Mouse (Mus musculus) neural tube, embryonic 11.5 days (tissue): ENCODE measurements around the gene H2afv. TPM values are rescaled to one million over a fixed set of nuclear protein-coding genes. Genes with fewer than 3 reads are reported as not detected.
A peak's percentile ranks its signal among the peaks of the same experiment; 100 is the strongest.
"Not testable (repeated sequence)": the region's sequence is repeated elsewhere in the genome, so short reads cannot be mapped to it uniquely, and the experiment has no call there.

Experiments used
- ATAC-seq: fragments of 200-750 bp; cut with Nextera tagmentation; 2 replicates; pipeline ENCODE4 v1.8.0; 2017; ENCODE audit warnings: moderate number of reproducible peaks, mild to moderate bottlenecking, moderate TSS enrichment, moderate library complexity; ENCODE audit not compliant: insufficient read depth, low FRiP score, low TSS enrichment
- DNase-seq: peaks from one replicate; pipeline ENCODE4 v3.0.0-alpha.2; 2015; ENCODE audit warnings: low spot score
- H3K27ac ChIP-seq: fragments of 300-500 bp; sonication (generic); 2 replicates; pipeline ENCODE4 v1.5.1; 2014; ENCODE audit warnings: low read depth, mild to moderate bottlenecking, low read length
- H3K27me3 ChIP-seq: fragments of 300-500 bp; sonication (generic); 2 replicates; pipeline ENCODE4 v1.6.1; 2014; ENCODE audit warnings: mild to moderate bottlenecking, low read length, mixed read lengths; ENCODE audit not compliant: control insufficient read depth, insufficient read depth
- H3K36me3 ChIP-seq: fragments of 300-500 bp; sonication (generic); 2 replicates; pipeline ENCODE4 v1.6.1; 2014; ENCODE audit warnings: mild to moderate bottlenecking, low read length, moderate library complexity, mixed read lengths; ENCODE audit not compliant: control insufficient read depth, insufficient read depth
- H3K4me1 ChIP-seq: fragments of 300-500 bp; sonication (generic); 2 replicates; pipeline ENCODE4 v1.6.1; 2014; ENCODE audit warnings: low read length, mixed read lengths; ENCODE audit not compliant: control insufficient read depth, insufficient read depth
- H3K4me2 ChIP-seq: fragments of 300-500 bp; sonication (generic); 2 replicates; pipeline ENCODE4 v1.6.1; 2014; ENCODE audit warnings: low read depth, mild to moderate bottlenecking, moderate library complexity
- H3K4me3 ChIP-seq: fragments of 300-500 bp; sonication (generic); 2 replicates; pipeline ENCODE4 v1.5.1; 2014; ENCODE audit warnings: low read depth, low read length
- H3K9ac ChIP-seq: fragments of 300-500 bp; sonication (generic); 2 replicates; pipeline ENCODE4 v1.6.1; 2014; ENCODE audit warnings: mild to moderate bottlenecking, low read length
- H3K9me3 ChIP-seq: fragments of 300-500 bp; sonication (generic); 2 replicates; pipeline ENCODE4 v1.6.1; 2016; ENCODE audit warnings: low read length; ENCODE audit not compliant: control insufficient read depth
- WGBS: fragments of 180-500 bp; shearing (Covaris S2); extraction: QIAGEN DNeasy Blood & Tissue Kit; methylation state at CpG from one replicate; pipeline ENCODE4 v1.1.7; 2014; 5-methylcytosine and 5-hydroxymethylcytosine counted together
- polyA plus RNA-seq: library from polyadenylated mRNA; unstranded; fragments of >200 nt; fragmentation: Nextera tagmentation; extraction: Ambion mirVana; gene quantifications from 2 replicates; pipeline ENCODE4 v1.2.1, GENCODE M21; 2014

Gene H2afv
- polyA plus RNA-seq, 1 experiment from 2014 or later = 762 TPM

GRCm38 (mm10) chr11:6474381-6474780, 30.1 kb upstream of the H2afv start:
- Histone ChIP-seq H3K4me3 (peak overlapping the region; percentile 98), H3K36me3 (no peaks in the 10 kb centered on the region), H3K9ac (peak overlapping the region; percentile 95), H3K27me3 (no peaks in the 10 kb centered on the region), H3K4me2 (peak overlapping the region; percentile 79), H3K4me1 (peaks cover 21% of the 10 kb centered on the region), H3K27ac (peak overlapping the region; percentile 94), H3K9me3 (no peaks in the 10 kb centered on the region)
- ATAC-seq (no peak), DNase-seq (no peak)
- 43% methylated on average over 6 of the region's 6 CpGs for WGBS

DNA sequence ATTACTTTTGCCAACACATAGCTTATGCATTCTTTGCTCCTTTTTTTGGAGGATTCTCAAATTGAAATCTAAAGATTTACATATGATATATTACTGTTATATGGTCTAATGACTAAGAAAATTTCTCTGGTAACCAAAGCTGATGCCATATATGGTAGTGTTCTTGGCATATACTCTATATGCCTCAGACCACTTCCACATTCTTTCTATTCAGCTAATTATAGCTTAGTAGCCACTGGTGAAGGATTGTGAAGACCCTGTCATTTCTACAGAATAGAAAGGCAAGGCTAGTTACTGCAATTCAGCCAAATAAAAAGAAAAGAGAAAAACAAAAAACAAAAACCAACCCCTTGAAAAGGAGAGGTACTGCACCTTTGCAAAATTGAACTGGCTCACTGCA, 27.8 kb upstream of the H2afv start:
- Histone ChIP-seq H3K36me3 (no peaks in the 10 kb centered on the region), H3K27me3 (no peaks in the 10 kb centered on the region), H3K9ac (peak overlapping the region; percentile 30), H3K9me3 (no peaks in the 10 kb centered on the region), H3K4me3 (peak overlapping the region; percentile 33), H3K4me1 (peaks cover 21% of the 10 kb centered on the region), H3K27ac (no peak overlapping the region), H3K4me2 (peak overlapping the region; percentile 79)
- DNase-seq (no peak), ATAC-seq (no peak)

GRCm38 (mm10) chr11:6471493-6471892, 27.2 kb upstream of the H2afv start:
- no peak overlapping the region for H3K27ac ChIP-seq
- H3K9me3 ChIP-seq = no peaks in the 10 kb centered on the region
- 57% methylated on average over 1 of the region's 1 CpGs for WGBS

GRCm38 (mm10) chr11:6471054-6471453, 26.8 kb upstream of the H2afv start:
- Histone ChIP-seq H3K27me3 (no peaks in the 10 kb centered on the region), H3K4me1 (peaks cover 21% of the 10 kb centered on the region), H3K36me3 (no peaks in the 10 kb centered on the region), H3K9me3 (no peaks in the 10 kb centered on the region), H3K9ac (peak overlapping the region; percentile 23; the same call in 1 of the 2 replicates), H3K4me2 (peak overlapping the region; percentile 79), H3K4me3 (peak overlapping the region; percentile 33), H3K27ac (no peak overlapping the region; the same call in 1 of the 2 replicates)
- no peak for ATAC-seq
- WGBS = 65% methylated on average over 2 of the region's 2 CpGs
- DNase-seq = no peak

More at GRCm38 (mm10) chr11:6471493-6471892, 27.2 kb upstream of the H2afv start:
- peak overlapping the region; percentile 30 for H3K9ac ChIP-seq
- no peaks in the 10 kb centered on the region for H3K27me3 ChIP-seq
- DNase-seq (no peak), ATAC-seq (no peak)
- H3K4me2 ChIP-seq = peak overlapping the region; percentile 79
- no peaks in the 10 kb centered on the region for H3K36me3 ChIP-seq
- peak overlapping the region; percentile 33 for H3K4me3 ChIP-seq
- peaks cover 21% of the 10 kb centered on the region for H3K4me1 ChIP-seq

GRCm38 (mm10) chr11:6468541-6468940, 24.3 kb upstream of the H2afv start:
- DNase-seq = no peak
- no peak overlapping the region for H3K4me2 ChIP-seq
- peaks cover 15% of the 10 kb centered on the region for H3K4me1 ChIP-seq
- no peak overlapping the region for H3K27ac ChIP-seq
- ATAC-seq = no peak
- no peaks in the 10 kb centered on the region for H3K9me3 ChIP-seq
- H3K9ac ChIP-seq = no peak overlapping the region
- no peak overlapping the region for H3K4me3 ChIP-seq
- 92% methylated on average over 2 of the region's 2 CpGs for WGBS
- H3K36me3 ChIP-seq = no peaks in the 10 kb centered on the region
- no peaks in the 10 kb centered on the region for H3K27me3 ChIP-seq

DNA sequence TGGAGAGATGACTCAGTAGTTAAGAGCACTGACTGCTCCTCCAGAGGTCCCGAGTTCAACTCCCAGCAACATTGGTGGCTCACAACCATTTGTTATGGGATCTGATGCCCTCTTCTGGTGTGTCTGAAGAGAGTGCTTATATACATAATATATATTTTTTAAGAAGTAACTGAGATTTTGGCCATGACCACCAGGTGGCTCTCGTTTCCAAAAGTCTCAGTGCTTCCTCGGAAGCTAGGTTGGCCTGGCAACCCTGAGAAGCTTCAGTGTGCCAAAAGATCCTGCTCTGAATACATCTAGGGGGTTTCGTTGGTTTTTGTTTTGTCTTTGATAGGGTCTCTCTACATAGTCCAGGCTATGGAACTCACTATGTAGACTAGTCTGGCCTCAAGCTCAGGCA, 20.9 kb upstream of the H2afv start:
- H3K27ac ChIP-seq = no peak overlapping the region

DNA sequence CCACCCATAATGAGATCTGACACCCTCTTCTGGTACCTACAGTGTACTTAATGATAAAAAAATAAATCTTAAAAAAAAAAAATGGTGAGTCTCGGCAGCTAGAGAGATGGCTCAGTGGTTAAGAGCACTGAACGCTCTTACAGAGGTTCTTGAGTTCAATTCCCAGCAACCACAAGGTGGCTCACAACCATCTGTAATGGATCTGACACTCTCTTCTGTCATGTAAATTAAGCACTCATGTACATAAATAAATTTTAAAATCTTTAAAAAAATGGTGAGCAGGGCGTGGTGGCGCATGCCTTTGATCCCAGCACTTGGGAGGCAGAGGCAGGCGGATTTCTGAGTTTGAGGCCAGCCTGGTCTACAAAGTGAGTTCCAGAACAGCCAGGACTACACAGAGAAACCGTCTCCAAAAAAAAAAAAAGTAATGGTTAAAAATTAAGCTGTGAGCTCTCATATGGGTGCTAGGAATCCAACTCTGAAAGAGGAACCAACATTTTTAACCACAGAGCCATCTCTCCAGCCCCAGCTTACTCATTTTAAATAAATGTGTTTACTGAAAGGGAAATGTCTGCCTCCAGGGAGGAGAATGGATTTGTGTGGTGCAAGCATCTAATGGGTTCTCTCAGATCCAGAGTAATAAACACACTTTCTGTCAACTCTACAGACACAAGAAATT, 19.1 kb upstream of the H2afv start:
- Histone ChIP-seq H3K27me3 (no peaks in the 10 kb centered on the region), H3K4me2 (no peak overlapping the region), H3K9ac (no peak overlapping the region), H3K4me3 (no peak overlapping the region), H3K27ac (no peak overlapping the region), H3K36me3 (no peaks in the 10 kb centered on the region), H3K9me3 (no peaks in the 10 kb centered on the region), H3K4me1 (no peaks in the 10 kb centered on the region)
- ATAC-seq = no peak
- DNase-seq = no peak
- 90% methylated on average over 6 of the region's 6 CpGs for WGBS

More for the DNA sequence above, 20.9 kb upstream of the H2afv start:
- ATAC-seq = peak; percentile 53; the same call in 1 of the 2 replicates
- DNase-seq = peak; percentile 77
- H3K9me3 ChIP-seq = no peaks in the 10 kb centered on the region
- no peak overlapping the region for H3K4me3 ChIP-seq
- H3K36me3 ChIP-seq = no peaks in the 10 kb centered on the region
- H3K4me2 ChIP-seq = no peak overlapping the region
- H3K9ac ChIP-seq = no peak overlapping the region
- H3K4me1 ChIP-seq = no peaks in the 10 kb centered on the region
- no peaks in the 10 kb centered on the region for H3K27me3 ChIP-seq
- 42% methylated on average over 4 of the region's 4 CpGs for WGBS

- Histone ChIP-seq H3K27ac (no peak overlapping the region), H3K4me3 (no peak overlapping the region), H3K9me3 (no peaks in the 10 kb centered on the region), H3K4me2 (no peak overlapping the region), H3K36me3 (no peaks in the 10 kb centered on the region), H3K4me1 (no peaks in the 10 kb centered on the region), H3K9ac (no peak overlapping the region), H3K27me3 (no peaks in the 10 kb centered on the region)
- no peak for DNase-seq
- ATAC-seq = no peak
- 81% methylated on average over 6 of the region's 6 CpGs for WGBS
These were observed 11.8 kb upstream of the H2afv start for GRCm38 (mm10) chr11:6456083-6456482.

- H3K4me1 ChIP-seq, H3K36me3 ChIP-seq, H3K27ac ChIP-seq, H3K9ac ChIP-seq, H3K4me2 ChIP-seq, ATAC-seq, H3K9me3 ChIP-seq, H3K4me3 ChIP-seq, H3K27me3 ChIP-seq, DNase-seq: not testable (repeated sequence)
- WGBS = 93% methylated on average over 5 of the region's 5 CpGs
These were observed 3.9 kb upstream of the H2afv start for GRCm38 (mm10) chr11:6448155-6448554.
